Mouse (Mus musculus) heart, postnatal 0 days (tissue): ENCODE data around the gene Maml3.

Source experiments
- CTCF ChIP-seq: IDR thresholded peaks from 2 replicates; pipeline ENCODE4 v1.5.1; 2016; ENCODE audit warnings: antibody characterized with exemption, control low read depth, low read depth
- EP300 ChIP-seq: IDR thresholded peaks from 2 replicates; pipeline ENCODE4 v1.6.1; 2016; ENCODE audit warnings: antibody characterized with exemption, low read depth

- TF ChIP-seq CTCF = no peak
- no peak for TF ChIP-seq EP300
Observed at GRCm38 (mm10) chr3:51904357-51904855, 200.5 kb downstream of the Maml3 start.
